Mouse (Mus musculus): ENCODE measurements at regions not wholly inside any gene's neighbourhood (a gene's known extent, or its start where the extent isn't known, plus 50 kb on each side); places are given as distances from the start of the nearest gene placed in this dataset.

- no peak for TF ChIP-seq KAT2A (IDR thresholded peaks at IDR 0.05; ENCODE audit: insufficient replicate concordance, low read length)
- TF ChIP-seq CHD2 (IDR thresholded peaks at IDR 0.05; ENCODE audit: low read length) = no peak
- no peak for TF ChIP-seq USF1 (IDR thresholded peaks at IDR 0.05; ENCODE audit: low read depth, low read length)
- no peak for TF ChIP-seq POLR2A (IDR thresholded peaks at IDR 0.05; ENCODE audit: low read depth, low read length)
- no peak for TF ChIP-seq MAX (IDR thresholded peaks at IDR 0.05; ENCODE audit: low read length)
- no peak for TF ChIP-seq MXI1 (IDR thresholded peaks at IDR 0.05; ENCODE audit: low read depth, low read length)
- TF ChIP-seq PAX5 (IDR thresholded peaks at IDR 0.05; ENCODE audit: low read length) = no peak
- TF ChIP-seq USF2 (conservative IDR thresholded peaks at IDR 0.05; ENCODE audit: low read depth, low read length) = no peak
- TF ChIP-seq CTCF (conservative IDR thresholded peaks at IDR 0.05 in 1 of 2, IDR thresholded peaks at IDR 0.05 in 1 of 2; ENCODE audit: low read depth in 2 of 2, low read length in 2 of 2) = no peak
- TF ChIP-seq NELFE (IDR thresholded peaks at IDR 0.05; ENCODE audit: low read depth, low read length) = no peak
- TF ChIP-seq IRF4 (IDR thresholded peaks at IDR 0.05; ENCODE audit: low read depth, low read length) = no peak
Measured at GRCm38 (mm10) chr7:77855653-77856239, 882.1 kb downstream of the Ntrk3 start.
